Mouse (Mus musculus) urinary bladder, adult 2 months (tissue): ENCODE data around the gene Notch4. TPM values are rescaled to one million over a fixed set of nuclear protein-coding genes. Genes with fewer than 3 reads are reported as not detected.

Experiments
- DNase-seq: peaks from one replicate; pipeline ENCODE4 v3.0.0; 2022; ENCODE audit warnings: low spot score
- polyA plus RNA-seq: library from polyadenylated mRNA; depleted of rRNA; stranded (reverse); fragments of >200 nt; gene quantifications from 2 replicates; pipeline ENCODE4 v1.2.3, GENCODE M21; 2012; rRNA removed

Gene Notch4
- polyA plus RNA-seq, 1 experiment: 3.2 TPM

- no peak for DNase-seq
These were observed 62.7 kb downstream of the Notch4 start for GRCm38 (mm10) chr17:34626773-34627092.

DNA sequence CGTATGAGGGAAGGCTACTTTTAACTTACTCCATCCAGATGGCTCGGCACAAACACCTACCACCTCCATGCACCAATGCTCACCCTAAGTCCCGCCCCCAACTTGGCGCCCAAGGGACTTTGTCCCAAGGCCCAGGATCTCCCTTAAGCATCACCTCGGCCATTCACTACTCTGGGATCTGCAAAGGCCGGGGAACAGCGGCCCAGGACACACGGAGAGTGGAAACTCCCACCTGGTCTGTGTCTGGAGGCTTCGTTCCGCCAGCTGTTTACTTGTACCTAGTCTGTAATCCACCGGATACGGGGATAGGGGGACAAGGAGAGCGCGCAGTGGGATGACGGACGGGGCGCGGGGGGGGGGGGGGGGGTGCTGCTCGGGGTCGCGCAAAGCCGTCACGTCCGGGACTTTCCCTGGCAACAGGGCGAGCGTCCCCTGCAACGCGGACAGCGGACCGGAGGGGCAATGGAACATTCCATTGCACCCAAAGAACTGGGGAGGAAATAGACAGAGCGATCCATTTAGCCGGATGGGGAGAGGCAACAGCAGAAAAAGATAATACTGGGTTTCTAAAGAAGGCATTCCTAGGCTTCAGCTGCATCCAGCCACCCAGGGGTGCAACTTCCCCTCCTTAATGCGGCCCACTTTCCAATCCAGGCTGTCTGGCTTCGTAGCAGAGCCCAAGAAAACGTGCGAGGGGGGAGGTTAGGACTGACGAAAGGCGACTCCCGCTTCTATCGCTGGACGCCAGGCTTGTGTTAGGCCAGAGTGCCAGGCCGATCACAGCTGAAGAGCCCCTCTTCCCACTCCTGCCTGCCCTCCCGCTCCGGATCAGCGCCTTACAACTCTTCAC, 63.2 kb downstream of the Notch4 start:
- peak; percentile 69 for DNase-seq

- DNase-seq: peak; percentile 64
These were observed 64.0 kb downstream of the Notch4 start, which contains the start of gene Ppt2 for GRCm38 (mm10) chr17:34627943-34628643. Ppt2 (minus strand) TSS chr17:34628510.

DNA sequence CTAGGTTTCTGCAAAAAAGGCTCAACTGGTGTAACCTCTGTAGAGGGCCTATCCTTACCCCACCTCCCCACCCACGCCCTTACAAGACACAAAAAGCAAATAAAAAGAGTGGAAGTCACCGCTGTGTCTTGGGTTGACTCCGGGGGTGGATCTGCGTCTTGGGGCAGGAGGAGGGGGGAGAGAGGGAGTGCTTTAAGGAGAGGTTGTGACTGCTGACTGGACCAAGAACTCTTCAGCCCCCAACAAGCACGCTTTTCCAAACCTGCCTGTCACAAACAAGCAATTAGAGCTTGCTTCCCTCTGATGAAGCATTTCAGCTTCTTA, 64.5 kb downstream of the Notch4 start:
- no peak for DNase-seq

- no peak for DNase-seq
These were observed 65.2 kb downstream of the Notch4 start, which contains the start of gene Prrt1 for GRCm38 (mm10) chr17:34629221-34629751. Prrt1 (plus strand) TSS chr17:34629533.

- no peak for DNase-seq
These were observed 65.9 kb downstream of the Notch4 start for GRCm38 (mm10) chr17:34629796-34630603.

GRCm38 (mm10) chr17:34630761-34631301, 66.8 kb downstream of the Notch4 start:
- DNase-seq: no peak

GRCm38 (mm10) chr17:34631647-34632046, 67.6 kb downstream of the Notch4 start:
- no peak for DNase-seq

GRCm38 (mm10) chr17:34632261-34632691, 68.2 kb downstream of the Notch4 start:
- peak; percentile 59 for DNase-seq

GRCm38 (mm10) chr17:34635671-34636070, 71.6 kb downstream of the Notch4 start:
- DNase-seq: no peak

- no peak for DNase-seq
These were observed 73.4 kb downstream of the Notch4 start for GRCm38 (mm10) chr17:34637459-34637858.

Other genes starting within 250 kb of the Notch4 start
- gene H2-Eb2, start 238.6 kb upstream of the Notch4 start, polyA plus RNA-seq: 0.09 and 0.18 TPM in 2 replicates
- gene Btnl2, start 209.4 kb upstream of the Notch4 start, polyA plus RNA-seq: 0.28 and 0.40 TPM in 2 replicates
- gene Btnl1, start 187.1 kb upstream of the Notch4 start, polyA plus RNA-seq: not detected in 2 replicates
- 1.2 and 1.6 TPM in 2 replicates for gene BC051142, start 165.4 kb upstream of the Notch4 start, polyA plus RNA-seq
- 0.04 TPM in 1 of 2 replicates, not detected in the other for gene Btnl4, start 87.0 kb upstream of the Notch4 start, polyA plus RNA-seq
- not detected in 2 replicates for gene Btnl6, start 46.9 kb upstream of the Notch4 start, polyA plus RNA-seq
- 9.5 and 12.6 TPM in 2 replicates for gene Gpsm3, start 25.5 kb downstream of the Notch4 start, polyA plus RNA-seq
- 55.2 and 58.1 TPM in 2 replicates for gene Pbx2, start 27.0 kb downstream of the Notch4 start, polyA plus RNA-seq
- 5.1 and 6.1 TPM in 2 replicates for gene Ager, start 33.6 kb downstream of the Notch4 start, polyA plus RNA-seq
- gene Rnf5, start 39.4 kb downstream of the Notch4 start, polyA plus RNA-seq: 82.7 and 91.4 TPM in 2 replicates
- 104 and 109 TPM in 2 replicates for gene Agpat1, start 40.0 kb downstream of the Notch4 start, polyA plus RNA-seq
- gene Egfl8, start 51.7 kb downstream of the Notch4 start, polyA plus RNA-seq: 9.3 and 10.6 TPM in 2 replicates
- 22.8 and 24.8 TPM in 2 replicates for gene Ppt2, start 64.2 kb downstream of the Notch4 start, polyA plus RNA-seq
- gene Prrt1, start 65.3 kb downstream of the Notch4 start, polyA plus RNA-seq: 8.0 and 11.1 TPM in 2 replicates
- 4.6 and 7.2 TPM in 2 replicates for gene Fkbpl, start 80.5 kb downstream of the Notch4 start, polyA plus RNA-seq
- 39.2 and 42.1 TPM in 2 replicates for gene Atf6b, start 82.9 kb downstream of the Notch4 start, polyA plus RNA-seq
- 74.4 and 93.5 TPM in 2 replicates for gene Tnxb, start 106.3 kb downstream of the Notch4 start, polyA plus RNA-seq
- gene C4b, start 179.6 kb downstream of the Notch4 start, polyA plus RNA-seq: 55.7 and 73.2 TPM in 2 replicates
- not detected in 2 replicates for gene Cyp21a1, start 240.3 kb downstream of the Notch4 start, polyA plus RNA-seq